Mouse (Mus musculus) embryonic facial prominence, embryonic 13.5 days (tissue): Measurements from ENCODE around the gene Xcl1. TPM values are rescaled to one million over a fixed set of nuclear protein-coding genes. Genes with fewer than 3 reads are reported as not detected.

Experiments used
- ATAC-seq: fragments of 200-750 bp; cut with Nextera tagmentation; 2 replicates; pipeline ENCODE4 v1.8.0; 2017; ENCODE audit warnings: low read depth; ENCODE audit not compliant: insufficient number of reproducible peaks, insufficient read depth, low FRiP score, low TSS enrichment
- H3K27ac ChIP-seq: fragments of 300-500 bp; sonication (generic); 2 replicates; pipeline ENCODE4 v1.5.1; 2015; ENCODE audit warnings: moderate library complexity, mild to moderate bottlenecking, inconsistent platforms
- H3K27me3 ChIP-seq: fragments of 300-500 bp; sonication (generic); 2 replicates; pipeline ENCODE4 v1.6.1; 2015; ENCODE audit warnings: mild to moderate bottlenecking, inconsistent platforms
- H3K36me3 ChIP-seq: fragments of 300-500 bp; sonication (generic); 2 replicates; pipeline ENCODE4 v1.6.1; 2015; ENCODE audit warnings: mild to moderate bottlenecking, inconsistent platforms
- H3K4me1 ChIP-seq: fragments of 300-500 bp; sonication (generic); 2 replicates; pipeline ENCODE4 v1.6.1; 2015; ENCODE audit warnings: inconsistent platforms
- H3K4me2 ChIP-seq: fragments of 300-500 bp; sonication (generic); 2 replicates; pipeline ENCODE4 v1.6.1; 2015; ENCODE audit warnings: moderate library complexity, mild to moderate bottlenecking, inconsistent platforms
- H3K4me3 ChIP-seq: fragments of 300-500 bp; sonication (generic); 2 replicates; pipeline ENCODE4 v1.5.1; 2015; ENCODE audit warnings: mild to moderate bottlenecking, inconsistent platforms
- H3K9ac ChIP-seq: fragments of 300-500 bp; sonication (generic); 2 replicates; pipeline ENCODE4 v1.6.1; 2015; ENCODE audit warnings: mild to moderate bottlenecking, inconsistent platforms
- H3K9me3 ChIP-seq: fragments of 300-500 bp; sonication (generic); 2 replicates; pipeline ENCODE4 v1.6.1; 2016; ENCODE audit warnings: inconsistent platforms
- WGBS: fragments of 180-500 bp; shearing (Covaris S2); methylation state at CpG from one replicate; pipeline ENCODE4 v1.1.7; 2015; ENCODE audit warnings: mixed read lengths; 5-methylcytosine and 5-hydroxymethylcytosine counted together
- polyA plus RNA-seq: library from polyadenylated mRNA; unstranded; fragments of >200 nt; fragmentation: Nextera tagmentation; extraction: Ambion mirVana; gene quantifications from 2 replicates; pipeline ENCODE4 v1.2.1, GENCODE M21; 2015

Gene Xcl1
- polyA plus RNA-seq, 1 experiment from 2014 or later: not detected

- no peak overlapping the region for H3K4me3 ChIP-seq
- H3K4me2 ChIP-seq: no peak overlapping the region
- WGBS: 82% methylated on average over 2 of the region's 2 CpGs
- no peak for ATAC-seq
- no peak overlapping the region for H3K27ac ChIP-seq
- H3K4me1 ChIP-seq: peaks cover 22% of the 10 kb centered on the region
- no peak overlapping the region for H3K9ac ChIP-seq
- no peaks in the 10 kb centered on the region for H3K9me3 ChIP-seq
- H3K27me3 ChIP-seq: peaks cover 7% of the 10 kb centered on the region; the same call in 1 of the 2 replicates
- no peaks in the 10 kb centered on the region for H3K36me3 ChIP-seq
These were observed 35.1 kb downstream of the Xcl1 start for GRCm38 (mm10) chr1:164900226-164900625.

- 23% methylated on average over 7 of the region's 7 CpGs for WGBS
- Histone ChIP-seq H3K36me3 (no peaks in the 10 kb centered on the region), H3K4me3 (peak overlapping the region; percentile 54), H3K9ac (no peak overlapping the region), H3K4me1 (peaks cover 22% of the 10 kb centered on the region), H3K4me2 (peak overlapping the region; percentile 84), H3K27ac (no peak overlapping the region), H3K27me3 (peaks cover 7% of the 10 kb centered on the region; the same call in 1 of the 2 replicates), H3K9me3 (no peaks in the 10 kb centered on the region)
- ATAC-seq: no peak
These were observed 35.8 kb downstream of the Xcl1 start for GRCm38 (mm10) chr1:164899506-164899905.

- peak; percentile 86; the same call in 1 of the 2 replicates for ATAC-seq
These were observed 36.4 kb downstream of the Xcl1 start for GRCm38 (mm10) chr1:164898846-164899351.

GRCm38 (mm10) chr1:164897163-164897817 is 38.0 kb downstream of the Xcl1 start:
- H3K36me3 ChIP-seq: no peaks in the 10 kb centered on the region
- peaks cover 22% of the 10 kb centered on the region for H3K4me1 ChIP-seq
- H3K4me2 ChIP-seq: no peak overlapping the region
- no peaks in the 10 kb centered on the region for H3K9me3 ChIP-seq
- ATAC-seq: no peak
- no peak overlapping the region for H3K9ac ChIP-seq
- H3K27me3 ChIP-seq: peaks cover 7% of the 10 kb centered on the region; the same call in 1 of the 2 replicates
- H3K27ac ChIP-seq: no peak overlapping the region
- WGBS: 52% methylated on average over 5 of the region's 5 CpGs
- H3K4me3 ChIP-seq: no peak overlapping the region

More at GRCm38 (mm10) chr1:164898846-164899351, 36.4 kb downstream of the Xcl1 start:
- peaks cover 22% of the 10 kb centered on the region for H3K4me1 ChIP-seq
- H3K36me3 ChIP-seq: no peaks in the 10 kb centered on the region
- no peaks in the 10 kb centered on the region for H3K9me3 ChIP-seq
- H3K4me2 ChIP-seq: peak overlapping the region; percentile 84
- H3K4me3 ChIP-seq: peak overlapping the region; percentile 54
- no peak overlapping the region for H3K27ac ChIP-seq
- peaks cover 7% of the 10 kb centered on the region; the same call in 1 of the 2 replicates for H3K27me3 ChIP-seq
- under 1% methylated on average over 22 of the region's 22 CpGs for WGBS
- peak overlapping the region; percentile 66 for H3K9ac ChIP-seq

- ATAC-seq: 0 out of 2 replicates have a peak, but pooled peaks have one; percentile 17
These were observed 38.8 kb downstream of the Xcl1 start for GRCm38 (mm10) chr1:164896211-164897145.

GRCm38 (mm10) chr1:164895806-164896205 is 39.5 kb downstream of the Xcl1 start:
- Histone ChIP-seq H3K9ac (no peak overlapping the region), H3K36me3 (no peaks in the 10 kb centered on the region), H3K9me3 (no peaks in the 10 kb centered on the region), H3K4me3 (no peak overlapping the region), H3K4me2 (no peak overlapping the region), H3K27me3 (peaks cover 7% of the 10 kb centered on the region; the same call in 1 of the 2 replicates), H3K27ac (no peak overlapping the region), H3K4me1 (peaks cover 22% of the 10 kb centered on the region)
- WGBS: 72% methylated on average over 2 of the region's 2 CpGs
- ATAC-seq: no peak

More at GRCm38 (mm10) chr1:164896211-164897145, 38.8 kb downstream of the Xcl1 start:
- 37% methylated on average over 16 of the region's 16 CpGs for WGBS
- no peak overlapping the region for H3K4me3 ChIP-seq
- no peak overlapping the region for H3K27ac ChIP-seq
- peaks cover 7% of the 10 kb centered on the region; the same call in 1 of the 2 replicates for H3K27me3 ChIP-seq
- no peaks in the 10 kb centered on the region for H3K9me3 ChIP-seq
- no peak overlapping the region for H3K4me2 ChIP-seq
- H3K4me1 ChIP-seq: peaks cover 22% of the 10 kb centered on the region
- no peak overlapping the region for H3K9ac ChIP-seq
- no peaks in the 10 kb centered on the region for H3K36me3 ChIP-seq

GRCm38 (mm10) chr1:164890366-164890765 is 45.0 kb downstream of the Xcl1 start:
- H3K4me2 ChIP-seq: no peak overlapping the region
- no peaks in the 10 kb centered on the region for H3K9me3 ChIP-seq
- no peak for ATAC-seq
- H3K4me3 ChIP-seq: no peak overlapping the region
- no peaks in the 10 kb centered on the region; the same call in 1 of the 2 replicates for H3K27me3 ChIP-seq
- no peak overlapping the region for H3K9ac ChIP-seq
- H3K4me1 ChIP-seq: no peaks in the 10 kb centered on the region
- no peaks in the 10 kb centered on the region for H3K36me3 ChIP-seq
- WGBS: 81% methylated on average over 4 of the region's 4 CpGs
- no peak overlapping the region for H3K27ac ChIP-seq

GRCm38 (mm10) chr1:164888563-164888962 is 46.8 kb downstream of the Xcl1 start:
- Histone ChIP-seq H3K27me3 (no peaks in the 10 kb centered on the region; the same call in 1 of the 2 replicates), H3K9ac (no peak overlapping the region), H3K36me3 (no peaks in the 10 kb centered on the region), H3K4me2 (no peak overlapping the region), H3K4me1 (no peaks in the 10 kb centered on the region), H3K4me3 (no peak overlapping the region), H3K27ac (no peak overlapping the region), H3K9me3 (no peaks in the 10 kb centered on the region)
- ATAC-seq: no peak
- whole genome bisulfite sequencing: 46% methylated on average over 6 of the region's 6 CpGs

- no peaks in the 10 kb centered on the region for H3K9me3 ChIP-seq
- H3K27ac ChIP-seq: no peak overlapping the region
- 72% methylated on average over 2 of the region's 2 CpGs for WGBS
- no peaks in the 10 kb centered on the region for H3K36me3 ChIP-seq
- no peak for ATAC-seq
- no peak overlapping the region for H3K9ac ChIP-seq
- H3K4me1 ChIP-seq: no peaks in the 10 kb centered on the region
- no peak overlapping the region for H3K4me2 ChIP-seq
- H3K4me3 ChIP-seq: no peak overlapping the region
- no peaks in the 10 kb centered on the region; the same call in 1 of the 2 replicates for H3K27me3 ChIP-seq
These were observed 47.6 kb downstream of the Xcl1 start for GRCm38 (mm10) chr1:164887775-164888174.

- Histone ChIP-seq H3K9ac (no peak overlapping the region), H3K4me1 (no peaks in the 10 kb centered on the region), H3K36me3 (no peaks in the 10 kb centered on the region), H3K4me2 (no peak overlapping the region), H3K27me3 (no peaks in the 10 kb centered on the region; the same call in 1 of the 2 replicates), H3K27ac (no peak overlapping the region), H3K9me3 (no peaks in the 10 kb centered on the region), H3K4me3 (no peak overlapping the region)
- ATAC-seq: no peak
- 69% methylated on average over 3 of the region's 3 CpGs for WGBS
These were observed 53.4 kb downstream of the Xcl1 start for GRCm38 (mm10) chr1:164881891-164882290.
